Mouse (Mus musculus) thymus, postnatal 36 days (tissue): ENCODE data around the gene Smim17.
A peak's percentile ranks its signal among the peaks of the same experiment; 100 is the strongest.
"Not testable (repeated sequence)": the region's sequence is repeated elsewhere in the genome, so short reads cannot be mapped to it uniquely, and the experiment has no call there.

Source experiments
- DNase-seq, 2 experiments: peaks; one replicate each; pipeline ENCODE4 v3.0.0; 2022; ENCODE audit warnings: mixed read lengths in 2 of 2

Gene Smim17

GRCm38 (mm10) chr7:6397996-6398975 lies at the start of gene Smim17:
Smim17 (plus strand) TSS chr7:6398715.
- DNase-seq, result peak; percentile 40 to 55

GRCm38 (mm10) chr7:6358121-6358520 lies 40.4 kb upstream of the Smim17 start:
- no peak for DNase-seq

- DNase-seq, result no peak
These were observed 39.5 kb upstream of the Smim17 start for GRCm38 (mm10) chr7:6358937-6359590.

GRCm38 (mm10) chr7:6360477-6361060 lies 37.9 kb upstream of the Smim17 start:
- no peak for DNase-seq

GRCm38 (mm10) chr7:6361756-6362155 lies 36.8 kb upstream of the Smim17 start:
- no peak for DNase-seq

- peak; percentile 91 for DNase-seq
These were observed 36.1 kb upstream of the Smim17 start for GRCm38 (mm10) chr7:6362268-6363046.

GRCm38 (mm10) chr7:6363047-6363488 lies 35.4 kb upstream of the Smim17 start, which contains the start of gene Zfp78:
Zfp78 (plus strand) TSS chr7:6363280.
- peak; percentile 78 to 85 for DNase-seq

- no peak for DNase-seq
These were observed 33.8 kb upstream of the Smim17 start for GRCm38 (mm10) chr7:6364761-6365160.

GRCm38 (mm10) chr7:6367185-6367584 lies 31.3 kb upstream of the Smim17 start:
- DNase-seq, result no peak

- not testable (repeated sequence) for DNase-seq
These were observed 30.4 kb upstream of the Smim17 start for GRCm38 (mm10) chr7:6368146-6368545.

GRCm38 (mm10) chr7:6369460-6369859 lies 29.1 kb upstream of the Smim17 start:
- no peak for DNase-seq

- no peak for DNase-seq
These were observed 25.5 kb upstream of the Smim17 start for GRCm38 (mm10) chr7:6372993-6373392.

- DNase-seq, result no peak
These were observed 20.1 kb upstream of the Smim17 start for GRCm38 (mm10) chr7:6378441-6378840.

GRCm38 (mm10) chr7:6381431-6381830 lies 17.1 kb upstream of the Smim17 start:
- no peak for DNase-seq

- peak; percentile 94 for DNase-seq
These were observed 15.5 kb upstream of the Smim17 start, which contains the start of gene Zfp28 for GRCm38 (mm10) chr7:6383044-6383455. Zfp28 (plus strand) TSS chr7:6383295.

- no peak for DNase-seq
These were observed 14.5 kb upstream of the Smim17 start for GRCm38 (mm10) chr7:6384011-6384410.

GRCm38 (mm10) chr7:6386995-6387394 lies 11.5 kb upstream of the Smim17 start:
- DNase-seq, result no peak

- DNase-seq, result no peak
These were observed 9.5 kb upstream of the Smim17 start for GRCm38 (mm10) chr7:6388971-6389370.

GRCm38 (mm10) chr7:6389449-6389848 lies 9.1 kb upstream of the Smim17 start:
- no peak for DNase-seq

- peak; percentile 63 to 66 for DNase-seq
These were observed 11.5 kb downstream of the Smim17 start, which contains the start of gene Gm20715 for GRCm38 (mm10) chr7:6410043-6410442. Gm20715 (plus strand) TSS chr7:6410277.

- no peak for DNase-seq
These were observed 16.3 kb downstream of the Smim17 start for GRCm38 (mm10) chr7:6414626-6415441.
